Mouse (Mus musculus): Measurements from ENCODE around the gene Zic4. TPM values are rescaled to one million over a fixed set of nuclear protein-coding genes. Genes with fewer than 3 reads are reported as not detected.

The Zic4 gene
- polyA plus RNA-seq, 1 experiment from 2014 or later: not detected

DNA sequence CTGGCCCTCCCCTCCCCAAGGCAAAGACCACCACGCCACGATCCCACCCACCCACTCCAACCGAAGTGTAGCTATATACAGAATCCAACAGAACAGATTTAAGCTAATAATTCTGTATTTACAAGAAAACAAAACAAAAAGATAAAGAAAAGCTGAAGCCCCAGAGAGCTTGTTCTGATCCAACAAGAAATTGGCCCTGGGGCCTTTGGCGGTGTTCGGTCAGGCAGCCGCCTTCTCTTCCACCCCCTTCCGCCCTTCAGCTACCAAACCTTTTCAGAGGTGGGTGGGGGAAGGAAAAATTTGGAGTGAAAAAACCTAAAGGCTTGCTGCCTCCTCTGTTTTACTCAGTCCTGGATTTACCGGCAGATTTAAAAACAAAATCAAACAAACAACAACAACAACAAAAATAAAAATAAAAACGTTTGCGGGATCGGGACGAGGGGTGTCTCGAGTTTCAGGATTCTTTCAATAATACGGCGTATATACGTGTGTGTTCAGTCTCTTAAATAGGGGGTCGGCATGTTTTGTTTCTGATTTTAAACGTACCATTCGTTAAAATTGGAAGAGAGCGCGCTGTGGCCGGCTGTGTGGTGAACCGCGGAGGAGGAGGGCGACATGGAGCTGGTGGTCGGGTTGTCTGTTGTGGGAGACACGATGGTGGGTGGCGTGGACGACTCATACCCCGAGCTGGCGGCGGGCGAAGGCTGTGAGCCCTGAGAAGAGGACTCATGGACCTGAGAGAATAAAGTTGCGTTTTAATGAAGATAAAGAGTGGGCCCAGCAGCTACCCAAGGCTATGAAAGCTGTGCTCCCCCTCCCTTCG lies 969 bp upstream of the Zic4 start:
- peaks cover 80% of the 10 kb centered on the region for H3K27me3 ChIP-seq (ENCODE audit: control insufficient read depth, insufficient read depth, low read depth, low read length)
- ATAC-seq (ENCODE audit: low read depth): no peak
- no peak overlapping the region for H3K9ac ChIP-seq (ENCODE audit: low read depth, low read length)
- no peak overlapping the region for H3K27ac ChIP-seq (ENCODE audit: low read length)
- no peaks in the 10 kb centered on the region for H3K36me3 ChIP-seq (ENCODE audit: control insufficient read depth, insufficient read depth)
- no peak overlapping the region for H3K4me2 ChIP-seq (ENCODE audit: low read depth, low read length)
- no peaks in the 10 kb centered on the region for H3K4me1 ChIP-seq (ENCODE audit: control insufficient read depth, low read depth, low read length)
- H3K4me3 ChIP-seq (ENCODE audit: low read depth, low read length): no peak overlapping the region
- H3K9me3 ChIP-seq (replicated peaks; ENCODE audit: control insufficient read depth, low read length): no peaks in the 10 kb centered on the region
- WGBS (ENCODE audit: insufficient replicate concordance): 1% methylated on average over 35 of the region's 35 CpGs

DNA sequence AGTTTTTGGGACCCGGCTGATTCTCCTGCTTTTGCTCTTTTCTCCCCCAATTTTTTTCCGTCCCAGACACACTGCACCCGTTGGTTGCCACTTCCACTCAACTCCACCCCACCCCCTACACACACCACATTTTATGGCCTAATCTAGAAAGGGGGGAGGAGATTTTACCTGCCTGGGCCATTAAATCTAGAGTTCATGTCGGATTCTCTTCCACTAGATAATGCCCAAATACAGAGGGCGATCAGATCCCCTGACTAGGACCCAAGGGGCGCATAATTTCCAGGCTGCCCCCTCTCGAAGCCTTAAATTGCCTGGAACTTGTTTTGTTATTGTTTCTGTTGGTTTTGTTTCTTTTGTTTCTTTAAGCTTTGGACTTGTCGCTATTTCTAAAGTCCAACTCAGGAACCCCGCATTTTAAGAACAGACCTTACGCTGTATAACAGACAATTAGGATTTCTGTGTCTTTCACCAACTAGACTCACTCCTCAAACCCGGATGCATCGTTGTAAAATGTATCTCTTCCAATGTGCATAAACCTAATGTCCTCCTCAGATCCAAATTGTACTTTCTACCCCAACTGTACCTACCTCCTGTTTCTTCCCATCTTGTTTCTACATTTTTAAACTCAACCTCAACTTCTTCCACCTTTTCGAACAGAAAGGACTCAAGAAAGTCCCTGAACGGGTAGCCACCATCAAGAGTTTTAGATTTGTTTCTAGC lies 958 bp downstream of the Zic4 start:
- H3K27me3 ChIP-seq (ENCODE audit: control insufficient read depth, insufficient read depth, low read depth, low read length): peaks cover 86% of the 10 kb centered on the region
- H3K9ac ChIP-seq (ENCODE audit: low read depth, low read length): no peak overlapping the region
- no peak for ATAC-seq (ENCODE audit: low read depth)
- H3K4me1 ChIP-seq (ENCODE audit: control insufficient read depth, low read depth, low read length): no peaks in the 10 kb centered on the region
- WGBS (ENCODE audit: insufficient replicate concordance): 4% methylated on average over 14 of the region's 14 CpGs
- H3K4me2 ChIP-seq (ENCODE audit: low read depth, low read length): no peak overlapping the region
- H3K4me3 ChIP-seq (ENCODE audit: low read depth, low read length): no peak overlapping the region
- H3K9me3 ChIP-seq (replicated peaks; ENCODE audit: control insufficient read depth, low read length): no peaks in the 10 kb centered on the region
- no peaks in the 10 kb centered on the region for H3K36me3 ChIP-seq (ENCODE audit: control insufficient read depth, insufficient read depth)
- no peak overlapping the region for H3K27ac ChIP-seq (ENCODE audit: low read length)

DNA sequence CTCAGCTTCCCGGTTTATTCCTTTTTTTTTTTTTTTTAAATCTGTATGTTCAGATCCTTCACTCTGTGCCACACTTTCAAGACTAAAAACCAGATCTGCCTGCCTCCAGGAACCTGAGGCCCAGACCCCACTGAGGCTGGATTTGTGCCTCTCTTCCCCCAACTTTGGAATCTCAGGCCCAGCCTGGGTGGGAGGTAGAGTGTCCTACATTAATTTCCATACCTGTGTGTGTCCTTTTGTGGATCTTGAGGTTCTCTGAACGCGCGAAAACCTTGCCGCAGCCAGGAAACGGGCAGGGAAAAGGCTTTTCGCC lies 1.6 kb downstream of the Zic4 start:
- Histone ChIP-seq H3K27me3 (ENCODE audit: control insufficient read depth, insufficient read depth, low read depth, low read length) (peaks cover 91% of the 10 kb centered on the region), H3K27ac (ENCODE audit: low read length) (no peak overlapping the region), H3K36me3 (ENCODE audit: control insufficient read depth, insufficient read depth) (no peaks in the 10 kb centered on the region), H3K9me3 (replicated peaks; ENCODE audit: control insufficient read depth, low read length) (no peaks in the 10 kb centered on the region), H3K4me3 (ENCODE audit: low read depth, low read length) (no peak overlapping the region), H3K4me1 (ENCODE audit: control insufficient read depth, low read depth, low read length) (no peaks in the 10 kb centered on the region), H3K9ac (ENCODE audit: low read depth, low read length) (no peak overlapping the region), H3K4me2 (ENCODE audit: low read depth, low read length) (no peak overlapping the region)
- WGBS (ENCODE audit: insufficient replicate concordance): 3% methylated on average over 7 of the region's 7 CpGs
- ATAC-seq (ENCODE audit: low read depth): no peak

DNA sequence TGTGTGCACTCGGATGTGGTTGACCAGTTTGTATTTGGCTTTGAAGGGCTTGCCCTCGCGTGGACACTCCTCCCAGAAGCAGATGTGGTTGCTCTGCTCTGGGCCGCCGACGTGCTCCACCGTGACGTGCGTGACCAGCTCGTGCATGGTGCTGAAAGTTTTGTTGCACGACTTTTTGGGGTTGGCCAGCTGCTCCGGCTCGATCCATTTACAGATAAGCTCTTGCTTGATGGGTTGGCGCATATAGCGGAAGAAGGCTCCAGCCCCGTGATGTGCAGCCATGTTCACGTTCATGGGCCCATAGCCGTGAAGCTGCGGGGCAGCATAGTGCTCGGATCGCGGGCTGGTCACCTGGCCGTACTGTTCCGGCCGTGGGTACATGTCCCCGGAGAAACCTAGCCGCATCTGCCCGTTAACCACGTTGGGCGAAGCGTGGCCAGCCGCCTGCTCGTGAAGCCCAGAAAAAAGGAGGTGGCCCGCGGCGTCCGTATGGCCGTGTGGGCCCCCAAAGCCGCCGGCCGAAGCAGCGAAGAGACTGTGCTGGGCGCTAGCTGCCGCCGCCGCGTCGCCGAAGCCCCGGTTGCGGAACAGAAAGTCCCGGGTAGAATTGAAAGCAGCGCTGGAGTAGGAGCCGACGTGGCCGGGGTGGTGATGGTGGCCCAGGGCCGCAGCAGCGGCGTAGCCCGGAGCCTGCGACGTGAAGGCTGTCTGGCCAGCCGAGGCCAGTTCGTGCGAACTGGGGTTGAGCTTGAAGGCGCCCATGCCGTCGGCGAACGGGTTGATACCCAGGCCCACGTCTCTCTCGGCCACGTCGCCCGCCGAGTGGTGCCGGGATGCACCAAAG lies 2.1 kb downstream of the Zic4 start:
- no peaks in the 10 kb centered on the region for H3K36me3 ChIP-seq (ENCODE audit: control insufficient read depth, insufficient read depth)
- no peak overlapping the region for H3K9ac ChIP-seq (ENCODE audit: low read depth, low read length)
- H3K4me1 ChIP-seq (ENCODE audit: control insufficient read depth, low read depth, low read length): no peaks in the 10 kb centered on the region
- no peak overlapping the region for H3K27ac ChIP-seq (ENCODE audit: low read length)
- no peaks in the 10 kb centered on the region for H3K9me3 ChIP-seq (replicated peaks; ENCODE audit: control insufficient read depth, low read length)
- peak overlapping the region; percentile 31 for H3K4me3 ChIP-seq (ENCODE audit: low read depth, low read length)
- H3K27me3 ChIP-seq (ENCODE audit: control insufficient read depth, insufficient read depth, low read depth, low read length): peaks cover 93% of the 10 kb centered on the region
- peak overlapping the region; percentile 42; the same call in 1 of the 2 replicates for H3K4me2 ChIP-seq (ENCODE audit: low read depth, low read length)
- WGBS (ENCODE audit: insufficient replicate concordance): 1% methylated on average over 77 of the region's 77 CpGs
- no peak; the same call in 1 of the 2 replicates for ATAC-seq (ENCODE audit: low read depth)

DNA sequence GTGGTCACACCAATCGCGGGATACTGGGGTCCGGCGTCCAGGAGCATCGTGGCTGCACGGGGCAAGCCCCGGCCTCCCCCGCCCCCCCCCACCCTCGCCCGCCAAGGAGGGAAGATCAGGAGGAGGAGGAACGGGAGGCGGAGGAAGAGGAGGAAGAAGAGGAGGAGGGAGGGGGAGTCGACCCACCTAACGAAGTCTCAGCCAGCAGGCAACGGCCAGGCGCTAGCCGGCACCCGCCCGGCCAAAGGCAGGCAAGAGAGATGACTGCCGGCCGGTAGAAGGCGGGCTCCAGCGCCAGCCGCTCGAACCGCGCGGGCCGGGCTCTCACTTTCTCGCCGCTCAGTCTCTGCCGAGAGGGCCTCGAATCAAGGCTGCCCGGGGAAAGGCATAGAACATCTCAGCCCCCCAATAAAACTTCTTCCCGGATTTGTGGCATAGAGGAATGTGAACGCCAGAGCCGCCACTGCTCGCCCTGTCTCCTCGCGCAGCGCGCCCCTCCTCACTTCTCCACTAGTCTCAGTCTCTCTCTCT lies 2.8 kb downstream of the Zic4 start:
- peak overlapping the region; percentile 31 for H3K4me3 ChIP-seq (ENCODE audit: low read depth, low read length)
- H3K9ac ChIP-seq (ENCODE audit: low read depth, low read length): no peak overlapping the region
- H3K9me3 ChIP-seq (replicated peaks; ENCODE audit: control insufficient read depth, low read length): no peaks in the 10 kb centered on the region
- WGBS (ENCODE audit: insufficient replicate concordance): 1% methylated on average over 38 of the region's 42 CpGs
- H3K27me3 ChIP-seq (ENCODE audit: control insufficient read depth, insufficient read depth, low read depth, low read length): peaks cover 96% of the 10 kb centered on the region
- no peaks in the 10 kb centered on the region for H3K4me1 ChIP-seq (ENCODE audit: control insufficient read depth, low read depth, low read length)
- 0 out of 2 replicates have a peak, but pooled peaks have one; percentile 32 for ATAC-seq (ENCODE audit: low read depth)
- 0 out of 2 replicates have a peak overlapping the region, but pooled peaks have one; percentile 42 for H3K4me2 ChIP-seq (ENCODE audit: low read depth, low read length)
- H3K36me3 ChIP-seq (ENCODE audit: control insufficient read depth, insufficient read depth): no peaks in the 10 kb centered on the region
- no peak overlapping the region for H3K27ac ChIP-seq (ENCODE audit: low read length)

DNA sequence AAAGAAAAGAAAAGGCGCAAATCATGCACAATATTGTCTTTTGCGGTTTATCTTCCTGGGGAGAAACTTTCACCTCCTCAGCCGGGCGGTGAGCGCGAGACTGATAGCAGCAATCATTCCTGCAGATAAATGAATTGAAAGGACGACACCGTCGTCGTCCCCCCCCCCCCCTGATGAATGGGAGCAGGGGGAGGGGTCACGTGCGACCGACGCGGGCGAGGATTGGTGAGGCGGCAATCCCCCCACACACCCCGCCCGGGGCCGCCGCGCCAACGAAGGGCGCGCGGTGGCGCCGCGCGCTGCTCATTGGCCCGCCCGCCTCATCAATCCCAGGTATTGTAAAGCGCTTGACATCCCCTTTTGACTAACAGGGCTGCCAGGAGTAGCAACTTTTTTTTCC lies 3.5 kb downstream of the Zic4 start, which contains the start of gene Zic1:
Gene Zic1, minus strand, starts transcription at position 147 of the 400 bp plus-strand sequence.
- H3K4me1 ChIP-seq (ENCODE audit: control insufficient read depth, low read depth, low read length): no peaks in the 10 kb centered on the region
- H3K4me2 ChIP-seq (ENCODE audit: low read depth, low read length): peak within 1 kb of the TSS; percentile 42; the same call in 1 of the 2 replicates
- H3K4me3 ChIP-seq (ENCODE audit: low read depth, low read length): peak within 1 kb of the TSS; percentile 31
- 2% methylated on average over 32 of the region's 33 CpGs for WGBS (ENCODE audit: insufficient replicate concordance)
- peaks cover 98% of the 10 kb centered on the region for H3K27me3 ChIP-seq (ENCODE audit: control insufficient read depth, insufficient read depth, low read depth, low read length)
- H3K9ac ChIP-seq (ENCODE audit: low read depth, low read length): no peak within 1 kb of the TSS
- no peaks in the 10 kb centered on the region for H3K36me3 ChIP-seq (ENCODE audit: control insufficient read depth, insufficient read depth)
- H3K27ac ChIP-seq (ENCODE audit: low read length): no peak within 1 kb of the TSS
- ATAC-seq (ENCODE audit: low read depth): no peak
- H3K9me3 ChIP-seq (replicated peaks; ENCODE audit: control insufficient read depth, low read length): no peaks in the 10 kb centered on the region

DNA sequence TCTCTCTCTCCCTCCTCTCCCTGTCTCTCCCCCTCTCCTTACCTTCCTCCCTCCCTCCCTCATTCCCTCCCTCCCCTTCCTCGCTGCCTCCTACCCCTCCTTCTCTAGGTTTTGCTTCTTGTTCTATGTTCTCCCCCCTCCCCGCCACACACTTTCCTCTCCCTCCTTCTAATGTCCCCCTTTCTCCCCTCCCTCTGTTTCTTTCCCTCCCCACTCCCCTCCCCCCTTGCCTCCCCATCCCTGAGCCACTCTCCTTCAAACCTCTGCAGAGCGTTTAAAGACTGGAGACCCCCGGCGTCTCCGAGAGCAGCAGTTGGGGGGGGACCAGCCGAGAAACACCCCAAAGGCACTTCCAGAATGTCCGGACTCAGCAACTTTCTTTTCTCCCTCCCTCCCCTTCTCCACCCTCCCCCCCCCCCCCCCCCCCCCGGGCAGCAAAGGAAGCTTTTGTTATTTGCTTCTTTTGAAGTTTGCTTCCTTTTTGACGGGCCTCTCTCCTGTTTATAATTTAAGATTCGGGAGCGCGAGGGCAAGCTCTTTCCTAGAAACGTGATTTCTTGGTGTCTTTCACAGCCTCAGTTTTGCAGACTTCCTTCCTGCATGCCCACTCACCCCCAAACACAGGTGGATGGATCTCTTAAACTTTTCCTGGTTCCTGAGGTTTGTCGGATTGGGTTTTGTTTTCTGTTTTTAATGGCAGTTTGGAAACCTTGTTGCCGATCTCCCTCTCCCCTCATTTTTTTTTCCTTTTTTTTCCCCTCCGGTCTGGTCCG lies 4.2 kb downstream of the Zic4 start:
- H3K36me3 ChIP-seq (ENCODE audit: control insufficient read depth, insufficient read depth): no peaks in the 10 kb centered on the region
- H3K4me3 ChIP-seq (ENCODE audit: low read depth, low read length): no peak overlapping the region
- H3K4me1 ChIP-seq (ENCODE audit: control insufficient read depth, low read depth, low read length): no peaks in the 10 kb centered on the region
- H3K27ac ChIP-seq (ENCODE audit: low read length): no peak overlapping the region
- no peak for ATAC-seq (ENCODE audit: low read depth)
- peaks cover 98% of the 10 kb centered on the region for H3K27me3 ChIP-seq (ENCODE audit: control insufficient read depth, insufficient read depth, low read depth, low read length)
- H3K4me2 ChIP-seq (ENCODE audit: low read depth, low read length): no peak overlapping the region
- H3K9ac ChIP-seq (ENCODE audit: low read depth, low read length): no peak overlapping the region
- WGBS (ENCODE audit: insufficient replicate concordance): 2% methylated on average over 17 of the region's 18 CpGs
- H3K9me3 ChIP-seq (replicated peaks; ENCODE audit: control insufficient read depth, low read length): no peaks in the 10 kb centered on the region
